Mouse (Mus musculus): ENCODE measurements around the gene Pkdrej.

The Pkdrej gene

DNA sequence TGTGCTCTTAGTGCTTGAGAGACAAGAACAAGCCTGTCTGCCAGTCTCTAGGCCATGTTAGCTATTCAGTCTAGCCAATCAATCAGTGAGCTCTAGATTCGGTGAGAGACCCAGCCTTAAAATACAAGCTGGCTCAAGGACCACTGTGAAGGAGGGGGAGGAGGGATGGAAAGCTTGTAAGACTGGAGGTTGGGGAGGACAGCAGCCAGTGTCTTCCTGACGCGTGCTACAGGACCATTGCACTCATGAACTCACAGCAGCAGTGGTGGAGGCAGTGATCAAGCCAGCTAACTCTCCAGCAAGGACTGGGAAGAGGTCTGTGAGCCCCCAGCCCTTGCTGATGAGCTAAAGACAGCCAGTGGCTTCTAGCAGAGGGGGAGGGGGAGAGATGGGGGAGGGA is 56.5 kb downstream of the Pkdrej start:
- no peak for DNase-seq
